Mouse (Mus musculus) forebrain, embryonic 12.5 days (tissue): Measurements from ENCODE around the gene Camk1d. TPM values are rescaled to one million over a fixed set of nuclear protein-coding genes. Genes with fewer than 3 reads are reported as not detected.
A peak's percentile ranks its signal among the peaks of the same experiment; 100 is the strongest.

Experiments used
- ATAC-seq: fragments of 200-750 bp; cut with Nextera tagmentation; 2 replicates; pipeline ENCODE4 v1.8.0; 2017; ENCODE audit warnings: moderate TSS enrichment; ENCODE audit not compliant: low FRiP score
- H3K27ac ChIP-seq: fragments of 300-500 bp; sonication (generic); 2 replicates; pipeline ENCODE4 v1.5.1; 2016; ENCODE audit warnings: mild to moderate bottlenecking
- H3K27me3 ChIP-seq: fragments of 300-500 bp; sonication (generic); 2 replicates; pipeline ENCODE4 v1.6.1; 2016; ENCODE audit warnings: mild to moderate bottlenecking
- H3K36me3 ChIP-seq: fragments of 300-500 bp; sonication (generic); replicated peaks from 2 replicates; pipeline ENCODE4 v1.6.1; 2016; ENCODE audit warnings: mild to moderate bottlenecking
- H3K4me1 ChIP-seq: fragments of 300-500 bp; sonication (generic); 2 replicates; pipeline ENCODE4 v1.6.1; 2016
- H3K4me2 ChIP-seq: fragments of 300-500 bp; sonication (generic); 2 replicates; pipeline ENCODE4 v1.6.1; 2016; ENCODE audit warnings: mild to moderate bottlenecking, moderate library complexity
- H3K4me3 ChIP-seq: fragments of 300-500 bp; sonication (generic); replicated peaks from 2 replicates; pipeline ENCODE4 v1.5.1; 2016; ENCODE audit warnings: mild to moderate bottlenecking
- H3K9ac ChIP-seq: fragments of 300-500 bp; sonication (generic); 2 replicates; pipeline ENCODE4 v1.6.1; 2016; ENCODE audit warnings: mild to moderate bottlenecking
- H3K9me3 ChIP-seq: fragments of 300-500 bp; sonication (generic); 2 replicates; pipeline ENCODE4 v1.6.1; 2016
- WGBS: fragments of 180-500 bp; shearing (Covaris S2); methylation state at CpG from one replicate; pipeline ENCODE4 v1.1.7; 2016; 5-methylcytosine and 5-hydroxymethylcytosine counted together
- polyA plus RNA-seq: library from polyadenylated mRNA; unstranded; fragments of >200 nt; fragmentation: Nextera tagmentation; extraction: Ambion mirVana; gene quantifications from 2 replicates; pipeline ENCODE4 v1.2.1, GENCODE M21; 2016

Gene Camk1d
- polyA plus RNA-seq, 1 experiment from 2014 or later = 2.7 TPM

GRCm38 (mm10) chr2:5732047-5732446, 17.7 kb upstream of the Camk1d start:
- H3K4me1 ChIP-seq = peaks cover 18% of the 10 kb centered on the region; the same call in 1 of the 2 replicates
- 90% methylated on average over 5 of the region's 5 CpGs for WGBS
- no peak overlapping the region for H3K4me2 ChIP-seq
- no peak overlapping the region for H3K27ac ChIP-seq
- no peaks in the 10 kb centered on the region for H3K36me3 ChIP-seq
- no peak overlapping the region for H3K4me3 ChIP-seq
- H3K9ac ChIP-seq = no peak overlapping the region
- 0 out of 2 replicates have a peak, but pooled peaks cover 5% of the 10 kb centered on the region for H3K27me3 ChIP-seq
- ATAC-seq = no peak
- H3K9me3 ChIP-seq = no peaks in the 10 kb centered on the region

- Histone ChIP-seq H3K27me3 (0 out of 2 replicates have a peak, but pooled peaks cover 5% of the 10 kb centered on the region), H3K27ac (no peak overlapping the region), H3K36me3 (no peaks in the 10 kb centered on the region), H3K4me3 (no peak overlapping the region), H3K9me3 (no peaks in the 10 kb centered on the region), H3K4me2 (no peak overlapping the region), H3K4me1 (peaks cover 15% of the 10 kb centered on the region), H3K9ac (no peak overlapping the region)
- ATAC-seq = peak; percentile 44; the same call in 1 of the 2 replicates
- 61% methylated on average over 15 of the region's 15 CpGs for WGBS
These were observed 16.1 kb upstream of the Camk1d start for GRCm38 (mm10) chr2:5730364-5730792.

GRCm38 (mm10) chr2:5729931-5730330, 15.6 kb upstream of the Camk1d start:
- H3K36me3 ChIP-seq = no peaks in the 10 kb centered on the region
- no peak for ATAC-seq
- H3K4me1 ChIP-seq = peaks cover 20% of the 10 kb centered on the region
- no peak overlapping the region for H3K27ac ChIP-seq
- no peak overlapping the region for H3K9ac ChIP-seq
- H3K9me3 ChIP-seq = no peaks in the 10 kb centered on the region
- 71% methylated on average over 7 of the region's 7 CpGs for WGBS
- H3K4me3 ChIP-seq = no peak overlapping the region
- 0 out of 2 replicates have a peak, but pooled peaks cover 5% of the 10 kb centered on the region for H3K27me3 ChIP-seq
- H3K4me2 ChIP-seq = no peak overlapping the region

- Histone ChIP-seq H3K9me3 (no peaks in the 10 kb centered on the region), H3K27me3 (no peaks in the 10 kb centered on the region), H3K27ac (peak overlapping the region; percentile 14; the same call in 1 of the 2 replicates), H3K4me1 (peaks cover 14% of the 10 kb centered on the region), H3K9ac (no peak overlapping the region), H3K4me2 (no peak overlapping the region; the same call in 1 of the 2 replicates), H3K36me3 (no peaks in the 10 kb centered on the region), H3K4me3 (no peak overlapping the region)
- 9% methylated on average over 8 of the region's 8 CpGs for WGBS
- ATAC-seq = peak; percentile 65
These were observed 10.8 kb upstream of the Camk1d start for GRCm38 (mm10) chr2:5725028-5725701.

GRCm38 (mm10) chr2:5717675-5718074, 3.4 kb upstream of the Camk1d start:
- Histone ChIP-seq H3K36me3 (no peaks in the 10 kb centered on the region), H3K4me3 (no peak overlapping the region), H3K27ac (no peak overlapping the region), H3K4me2 (no peak overlapping the region), H3K4me1 (peaks cover 17% of the 10 kb centered on the region), H3K27me3 (peaks cover 17% of the 10 kb centered on the region), H3K9ac (no peak overlapping the region), H3K9me3 (peaks cover 8% of the 10 kb centered on the region)
- no peak for ATAC-seq
- 90% methylated on average over 6 of the region's 6 CpGs for WGBS

GRCm38 (mm10) chr2:5715544-5715943, 1.2 kb upstream of the Camk1d start:
- peaks cover 8% of the 10 kb centered on the region for H3K9me3 ChIP-seq
- peaks cover 20% of the 10 kb centered on the region for H3K4me1 ChIP-seq
- peak overlapping the region; percentile 100; the same call in 1 of the 2 replicates for H3K4me2 ChIP-seq
- 22% methylated on average over 2 of the region's 2 CpGs for WGBS
- H3K9ac ChIP-seq = no peak overlapping the region
- H3K4me3 ChIP-seq = no peak overlapping the region
- no peak overlapping the region for H3K27ac ChIP-seq
- peaks cover 33% of the 10 kb centered on the region for H3K27me3 ChIP-seq
- H3K36me3 ChIP-seq = no peaks in the 10 kb centered on the region
- ATAC-seq = no peak

GRCm38 (mm10) chr2:5715054-5715410, 717 bp upstream of the Camk1d start:
- Histone ChIP-seq H3K27ac (no peak overlapping the region), H3K4me2 (peak overlapping the region; percentile 100), H3K36me3 (no peaks in the 10 kb centered on the region), H3K9me3 (peaks cover 8% of the 10 kb centered on the region), H3K9ac (peak overlapping the region; percentile 73), H3K27me3 (peaks cover 36% of the 10 kb centered on the region), H3K4me1 (peaks cover 20% of the 10 kb centered on the region), H3K4me3 (peak overlapping the region; percentile 68)
- ATAC-seq = peak; percentile 30
- WGBS = 2% methylated on average over 19 of the region's 19 CpGs

- Histone ChIP-seq H3K36me3 (no peaks in the 10 kb centered on the region), H3K4me3 (peak overlapping the region; percentile 68), H3K9me3 (peaks cover 8% of the 10 kb centered on the region), H3K4me1 (peaks cover 20% of the 10 kb centered on the region), H3K27me3 (peaks cover 36% of the 10 kb centered on the region), H3K4me2 (peak overlapping the region; percentile 100), H3K9ac (peak overlapping the region; percentile 73), H3K27ac (0 out of 2 replicates have a peak overlapping the region, but pooled peaks have one; percentile 36)
- under 1% methylated on average over 49 of the region's 49 CpGs for WGBS
- peak; percentile 55 for ATAC-seq
These were observed 747 bp downstream of the Camk1d start for GRCm38 (mm10) chr2:5713325-5714210.

- no peak for ATAC-seq
- H3K4me3 ChIP-seq = no peak overlapping the region
- no peak overlapping the region for H3K27ac ChIP-seq
- peaks cover 20% of the 10 kb centered on the region for H3K4me1 ChIP-seq
- no peaks in the 10 kb centered on the region for H3K36me3 ChIP-seq
- 0 out of 2 replicates have a peak overlapping the region, but pooled peaks have one; percentile 100 for H3K4me2 ChIP-seq
- 50% methylated on average over 7 of the region's 7 CpGs for WGBS
- H3K9ac ChIP-seq = no peak overlapping the region
- H3K27me3 ChIP-seq = peaks cover 36% of the 10 kb centered on the region
- 0 out of 2 replicates have a peak, but pooled peaks cover 1% of the 10 kb centered on the region for H3K9me3 ChIP-seq
These were observed 2.1 kb downstream of the Camk1d start for GRCm38 (mm10) chr2:5712255-5712654.

GRCm38 (mm10) chr2:5709911-5710310, 4.4 kb downstream of the Camk1d start:
- Histone ChIP-seq H3K4me2 (no peak overlapping the region), H3K27ac (no peak overlapping the region), H3K36me3 (no peaks in the 10 kb centered on the region), H3K4me1 (peaks cover 14% of the 10 kb centered on the region), H3K9ac (no peak overlapping the region), H3K27me3 (peaks cover 27% of the 10 kb centered on the region), H3K4me3 (no peak overlapping the region), H3K9me3 (no peaks in the 10 kb centered on the region)
- WGBS = 93% methylated on average over 4 of the region's 4 CpGs
- no peak for ATAC-seq

- Histone ChIP-seq H3K4me1 (peaks cover 8% of the 10 kb centered on the region), H3K4me3 (no peak overlapping the region), H3K9ac (no peak overlapping the region), H3K9me3 (no peaks in the 10 kb centered on the region), H3K27me3 (peaks cover 23% of the 10 kb centered on the region), H3K4me2 (no peak overlapping the region), H3K27ac (no peak overlapping the region), H3K36me3 (no peaks in the 10 kb centered on the region)
- WGBS = 57% methylated on average over 10 of the region's 10 CpGs
- ATAC-seq = no peak
These were observed 6.2 kb downstream of the Camk1d start for GRCm38 (mm10) chr2:5707871-5708733.
